In the genomic region with DNA sequence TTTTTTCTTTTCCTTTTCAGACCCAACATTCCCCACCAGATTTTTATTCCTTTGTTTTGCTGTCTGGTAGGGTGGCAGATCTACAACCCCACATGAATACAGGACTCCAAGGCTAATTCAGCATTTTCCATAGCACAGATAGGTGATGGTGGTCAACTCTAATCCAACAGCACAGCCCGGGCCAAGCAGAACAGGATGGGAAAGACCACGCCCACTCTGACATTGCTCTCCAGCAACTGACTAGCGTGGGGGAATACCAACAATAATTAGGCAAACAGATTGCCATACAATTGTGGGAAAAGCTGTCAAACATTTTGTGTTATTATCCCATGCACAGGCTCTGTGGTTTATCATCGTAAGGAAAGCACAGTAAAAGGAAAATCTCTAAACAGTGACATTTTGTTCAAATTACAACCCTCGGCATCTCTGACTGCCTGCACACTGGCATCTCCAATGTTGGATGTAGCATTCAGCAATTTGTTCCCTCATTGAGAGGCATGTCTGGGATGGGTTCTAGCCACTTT, we compare ENCODE assay signal across 7 mouse cellular contexts.
"Had no signal": no experiment of that assay in that cellular context is flagged by ENCODE, and none has a peak within 500 bp of the region (broad histone marks: within the 10 kb centered on the region; RNA-seq: fewer than 3 reads in every experiment).

No protein-coding gene starts in this region.

- DNase-seq: kidney, adult 2 months; kidney, postnatal 25 days; lung, adult 2 months; lung, postnatal 36 days; right cerebral cortex, postnatal 14 days; thymus, adult 2 months; thymus, postnatal 36 days had no signal
